25 mouse cellular contexts compared by ENCODE assay signal in genomic region chr9:77426110-77426509, GRCm38 (mm10).
DNase-seq lines count a peak whose midpoint lies in the region; ATAC-seq lines count a peak whose summit lies in the region.
"Had no signal": no experiment of that assay in that cellular context is flagged by ENCODE, and none has a peak within 500 bp of the region (broad histone marks: within the 10 kb centered on the region; RNA-seq: fewer than 3 reads in every experiment).

No protein-coding gene starts in this region.

- no peaks in the 10 kb centered on the region for H3K9me3 ChIP-seq in forebrain, embryonic 10.5 days
- no peaks in the 10 kb centered on the region for H3K9me3 ChIP-seq in forebrain, embryonic 11.5 days (ENCODE audit: control insufficient read depth, low read length)
- H3K9me3 ChIP-seq in embryonic facial prominence, embryonic 12.5 days = no peaks in the 10 kb centered on the region
- H3K9me3 ChIP-seq in stomach, embryonic 15.5 days = no peaks in the 10 kb centered on the region
- H3K9me3 ChIP-seq in liver, embryonic 11.5 days (ENCODE audit: control insufficient read depth, low read length) = no peaks in the 10 kb centered on the region
- H3K9me3 ChIP-seq: embryonic facial prominence, embryonic 13.5 days; heart, embryonic 13.5 days; limb, embryonic 13.5 days; neural tube, embryonic 13.5 days had no signal

- H3K27me3 ChIP-seq in forebrain, embryonic 10.5 days (ENCODE audit: poor library complexity, severe bottlenecking) = no peaks in the 10 kb centered on the region
- no peaks in the 10 kb centered on the region for H3K27me3 ChIP-seq in forebrain, embryonic 11.5 days (ENCODE audit: control insufficient read depth, insufficient read depth, low read length)
- no peaks in the 10 kb centered on the region for H3K27me3 ChIP-seq in embryonic facial prominence, embryonic 12.5 days
- H3K27me3 ChIP-seq in stomach, embryonic 15.5 days (replicated peaks) = no peaks in the 10 kb centered on the region
- H3K27me3 ChIP-seq in liver, embryonic 11.5 days (replicated peaks; ENCODE audit: control insufficient read depth, insufficient read depth, low read length) = no peaks in the 10 kb centered on the region
- H3K27me3 ChIP-seq: embryonic facial prominence, embryonic 13.5 days; heart, embryonic 13.5 days; limb, embryonic 13.5 days; neural tube, embryonic 13.5 days; Patski had no signal

- ATAC-seq in forebrain, embryonic 11.5 days (replicated peaks; ENCODE audit: low FRiP score) = no peak
- no peak for ATAC-seq in embryonic facial prominence, embryonic 12.5 days (ENCODE audit: insufficient number of reproducible peaks, insufficient read depth, low FRiP score, low TSS enrichment)
- no peak for ATAC-seq in stomach, embryonic 15.5 days (ENCODE audit: insufficient read depth, low FRiP score, low read depth)
- ATAC-seq in liver, embryonic 11.5 days (replicated peaks; ENCODE audit: low FRiP score) = no peak
- ATAC-seq: hindbrain, postnatal 0 days; intestine, postnatal 0 days; midbrain, embryonic 16.5 days; Patski had no signal

- H3K27ac ChIP-seq in forebrain, embryonic 10.5 days = peak overlapping the region; percentile 11
- no peak overlapping the region for H3K27ac ChIP-seq in forebrain, embryonic 11.5 days (ENCODE audit: low read depth, low read length)
- no peak overlapping the region for H3K27ac ChIP-seq in embryonic facial prominence, embryonic 12.5 days
- H3K27ac ChIP-seq in stomach, embryonic 15.5 days = 0 out of 2 replicates have a peak overlapping the region, but pooled peaks have one; percentile 57
- H3K27ac ChIP-seq in liver, embryonic 11.5 days (ENCODE audit: low read depth, low read length) = no peak overlapping the region
- H3K27ac ChIP-seq: embryonic facial prominence, embryonic 13.5 days; heart, adult 2 months; hindbrain, postnatal 0 days; limb, embryonic 13.5 days; liver, embryonic 14.5 days; neural tube, embryonic 13.5 days had no signal

- no peak overlapping the region for H3K4me3 ChIP-seq in forebrain, embryonic 10.5 days
- H3K4me3 ChIP-seq in forebrain, embryonic 11.5 days (ENCODE audit: low read depth, low read length) = no peak overlapping the region
- H3K4me3 ChIP-seq in embryonic facial prominence, embryonic 12.5 days = no peak overlapping the region
- H3K4me3 ChIP-seq in stomach, embryonic 15.5 days (replicated peaks) = no peak overlapping the region
- H3K4me3 ChIP-seq in liver, embryonic 11.5 days (ENCODE audit: low read depth, low read length) = no peak overlapping the region
- H3K4me3 ChIP-seq: embryonic facial prominence, embryonic 13.5 days; heart, adult 2 months; heart, embryonic 13.5 days; limb, embryonic 13.5 days; myocyte; neural tube, embryonic 13.5 days had no signal

- 70% methylated on average over 14 of the region's 14 CpGs for WGBS in forebrain, embryonic 10.5 days
- WGBS in forebrain, embryonic 11.5 days = 73% methylated on average over 14 of the region's 14 CpGs
- WGBS in embryonic facial prominence, embryonic 12.5 days = 38% methylated on average over 14 of the region's 14 CpGs
- 49% methylated on average over 14 of the region's 14 CpGs for WGBS in stomach, embryonic 15.5 days
- WGBS in liver, embryonic 11.5 days = 67% methylated on average over 14 of the region's 14 CpGs

- no peak overlapping the region for H3K4me2 ChIP-seq in forebrain, embryonic 11.5 days (ENCODE audit: low read depth, low read length, severe bottlenecking)
- 0 out of 2 replicates have a peak overlapping the region, but pooled peaks have one; percentile 16 for H3K4me2 ChIP-seq in embryonic facial prominence, embryonic 12.5 days (replicated peaks)
- 0 out of 2 replicates have a peak overlapping the region, but pooled peaks have one; percentile 2 for H3K4me2 ChIP-seq in stomach, embryonic 15.5 days
- H3K4me2 ChIP-seq in liver, embryonic 11.5 days = no peak overlapping the region
- H3K4me2 ChIP-seq: embryonic facial prominence, embryonic 13.5 days; heart, embryonic 13.5 days; limb, embryonic 13.5 days; lung, embryonic 14.5 days had no signal

- H3K9ac ChIP-seq in forebrain, embryonic 11.5 days (ENCODE audit: low read length) = no peak overlapping the region
- no peak overlapping the region for H3K9ac ChIP-seq in embryonic facial prominence, embryonic 12.5 days
- H3K9ac ChIP-seq in stomach, embryonic 15.5 days = no peak overlapping the region
- H3K9ac ChIP-seq in liver, embryonic 11.5 days (ENCODE audit: low read depth, low read length) = no peak overlapping the region
- H3K9ac ChIP-seq: embryonic facial prominence, embryonic 13.5 days; heart, embryonic 13.5 days; limb, embryonic 13.5 days; liver, embryonic 14.5 days; lung, embryonic 14.5 days; neural tube, embryonic 13.5 days had no signal

- peaks cover 46% of the 10 kb centered on the region for H3K4me1 ChIP-seq in forebrain, embryonic 10.5 days
- peaks cover 8% of the 10 kb centered on the region for H3K4me1 ChIP-seq in forebrain, embryonic 11.5 days (replicated peaks; ENCODE audit: control insufficient read depth, insufficient read depth, low read length)
- peaks cover 29% of the 10 kb centered on the region for H3K4me1 ChIP-seq in embryonic facial prominence, embryonic 12.5 days
- H3K4me1 ChIP-seq in stomach, embryonic 15.5 days = peaks cover 25% of the 10 kb centered on the region
- peaks cover 15% of the 10 kb centered on the region for H3K4me1 ChIP-seq in liver, embryonic 11.5 days (replicated peaks; ENCODE audit: control insufficient read depth, insufficient read depth, low read length)

- peaks cover 15% of the 10 kb centered on the region for H3K36me3 ChIP-seq in forebrain, embryonic 10.5 days (replicated peaks)
- no peaks in the 10 kb centered on the region for H3K36me3 ChIP-seq in forebrain, embryonic 11.5 days (ENCODE audit: control insufficient read depth, insufficient read depth, low read length)
- peaks cover 2% of the 10 kb centered on the region; the same call in 1 of the 2 replicates for H3K36me3 ChIP-seq in embryonic facial prominence, embryonic 12.5 days
- no peaks in the 10 kb centered on the region for H3K36me3 ChIP-seq in stomach, embryonic 15.5 days
- H3K36me3 ChIP-seq in liver, embryonic 11.5 days (ENCODE audit: control insufficient read depth, insufficient read depth, low read length) = no peaks in the 10 kb centered on the region; the same call in 1 of the 2 replicates
- H3K36me3 ChIP-seq: neural tube, embryonic 13.5 days had no signal

- no peak for DNase-seq in forebrain, embryonic 10.5 days (ENCODE audit: extremely low spot score, low spot score)
- no peak for DNase-seq in forebrain, embryonic 11.5 days (ENCODE audit: low spot score)
- peak; percentile 24 for DNase-seq in kidney, postnatal 10 days
- no peak for DNase-seq in kidney, postnatal 14 days
- DNase-seq in liver, embryonic 11.5 days (ENCODE audit: low spot score) = no peak
- DNase-seq in retina, postnatal 1 day = no peak
- DNase-seq: adrenal gland, postnatal 36 days; cerebellum, adult 9-11 months; gastrocnemius, postnatal 36 days; heart, adult 2 months; heart, postnatal 14 days; layer of hippocampus, postnatal 36 days; lung, embryonic 14.5 days had no signal

Comparison
In these comparisons a context has a peak if more than half of its experiments do, and no peak if none do; other contexts are left out.
1. H3K27ac ChIP-seq: peak in forebrain, embryonic 10.5 days (single experiment) and stomach, embryonic 15.5 days (single experiment); none in forebrain, embryonic 11.5 days (single experiment), embryonic facial prominence, embryonic 12.5 days (single experiment) and liver, embryonic 11.5 days (single experiment).
2. H3K4me2 ChIP-seq: peak in embryonic facial prominence, embryonic 12.5 days (single experiment) and stomach, embryonic 15.5 days (single experiment); none in forebrain, embryonic 11.5 days (single experiment) and liver, embryonic 11.5 days (single experiment).